ENCODE assay signal across 13 mouse cellular contexts in genomic region chr6:121382071-121382470, GRCm38 (mm10). TPM values are rescaled to one million over a fixed set of nuclear protein-coding genes. Genes with fewer than 3 reads are reported as not detected.
"Had no signal": no experiment of that assay in that cellular context is flagged by ENCODE, and none has a peak within 500 bp of the region (broad histone marks: within the 10 kb centered on the region; RNA-seq: fewer than 3 reads in every experiment).

No protein-coding gene starts in this region.

- ATAC-seq: liver, embryonic 12.5 days; midbrain, embryonic 16.5 days had no signal

- H3K4me3 ChIP-seq: limb, embryonic 15.5 days; liver, embryonic 12.5 days; lung, embryonic 15.5 days; midbrain, embryonic 12.5 days had no signal

- H3K27ac ChIP-seq: kidney, postnatal 0 days; limb, embryonic 15.5 days; liver, embryonic 12.5 days; lung, embryonic 15.5 days; midbrain, embryonic 12.5 days had no signal

- H3K27me3 ChIP-seq: lung, embryonic 15.5 days had no signal

- H3K4me1 ChIP-seq: liver, embryonic 12.5 days had no signal

- H3K36me3 ChIP-seq: limb, embryonic 15.5 days; liver, embryonic 12.5 days; lung, embryonic 15.5 days; midbrain, embryonic 12.5 days had no signal

- H3K4me2 ChIP-seq: limb, embryonic 15.5 days; liver, embryonic 12.5 days; lung, embryonic 15.5 days; midbrain, embryonic 12.5 days had no signal

- H3K9ac ChIP-seq: limb, embryonic 15.5 days; liver, embryonic 12.5 days; lung, embryonic 15.5 days; midbrain, embryonic 12.5 days had no signal

- DNase-seq: kidney, postnatal 36 days; layer of hippocampus, adult 9-11 months; layer of hippocampus, postnatal 36 days; retina, postnatal 1 day; right cerebral cortex, postnatal 14 days; thymus, postnatal 36 days had no signal

- H3K9me3 ChIP-seq: limb, embryonic 15.5 days; liver, embryonic 12.5 days; lung, embryonic 15.5 days; midbrain, embryonic 12.5 days had no signal

RNA-seq across cellular contexts. Expression of gene Slc6a12, which starts 39.2 kb away (rescaled TPM):
- total RNA-seq: megakaryocyte-erythroid progenitor cell, adult 5-6 weeks had no signal
- polyA plus RNA-seq: lung, embryonic 15.5 days had no signal
